Mouse (Mus musculus) activated CD4-positive, CD25-positive, alpha-beta regulatory T cell (primary cell): ENCODE results near the gene Zfp963. TPM values are rescaled to one million over a fixed set of nuclear protein-coding genes. Genes with fewer than 3 reads are reported as not detected.

Experiments used
- polyA plus RNA-seq, 2 experiments: library from polyadenylated mRNA; unstranded; fragments of 100-300 nt; shearing (Covaris generic); gene quantifications; one replicate each; pipeline ENCODE4 v1.2.1; 2017

The Zfp963 gene
- polyA plus RNA-seq: 1 to 10 TPM; 6.7 to 7.0 TPM

GRCm38 (mm10) chr8:69749544-69750454 is at the start of gene Zfp963:
Zfp963 (minus strand) TSS chr8:69749970.

GRCm38 (mm10) chr8:69790773-69791367 is 41.1 kb upstream of the Zfp963 start, which contains the start of the genes Atp13a1 and Zfp866:
Atp13a1 (plus strand) TSS chr8:69791163.
Zfp866 (minus strand) TSS chr8:69791178.

GRCm38 (mm10) chr8:69774503-69775148 is 24.9 kb upstream of the Zfp963 start, which contains the start of gene Gm20422:
Gm20422 (minus strand) TSS chr8:69774886.

GRCm38 (mm10) chr8:69710624-69711023 is 39.1 kb downstream of the Zfp963 start, which contains the start of gene Zfp869:
Zfp869 (minus strand) TSS chr8:69710724.

Other genes starting within 250 kb of the Zfp963 start
- not detected for gene Gm7697, start 227.0 kb downstream of the Zfp963 start, polyA plus RNA-seq
- 10 to 100 TPM; 23.8 to 32.6 TPM for gene Zfp868, start 124.4 kb downstream of the Zfp963 start, polyA plus RNA-seq
- under 1 TPM; 0.05 to 0.76 TPM for gene Zfp964, start 95.5 kb downstream of the Zfp963 start, polyA plus RNA-seq
- 10 to 100 TPM; 43.9 to 46.1 TPM for gene Zfp869, start 39.2 kb downstream of the Zfp963 start, polyA plus RNA-seq
- 1 to 10 TPM in 1 of 2 experiments, not detected in 1; 1.5 TPM for gene Gm20422, start 24.9 kb upstream of the Zfp963 start, polyA plus RNA-seq
- 10 to 100 TPM; 69.0 to 89.0 TPM for gene Atp13a1, start 41.2 kb upstream of the Zfp963 start, polyA plus RNA-seq
- 10 to 100 TPM; 26.1 to 26.9 TPM for gene Zfp866, start 41.2 kb upstream of the Zfp963 start, polyA plus RNA-seq
- gene Gmip, start 58.7 kb upstream of the Zfp963 start, polyA plus RNA-seq: 100 to 1,000 TPM; 107 to 114 TPM
- under 1 TPM; 0.37 to 0.45 TPM for gene Lpar2, start 72.5 kb upstream of the Zfp963 start, polyA plus RNA-seq
- gene Pbx4, start 82.5 kb upstream of the Zfp963 start, polyA plus RNA-seq: 10 to 100 TPM; 10.4 to 18.6 TPM
- under 1 TPM; 0.14 to 0.30 TPM for gene Cilp2, start 137.7 kb upstream of the Zfp963 start, polyA plus RNA-seq
- gene Tssk6, start 152.2 kb upstream of the Zfp963 start, polyA plus RNA-seq: 1 to 10 TPM; 3.7 to 5.4 TPM
- gene Ndufa13, start 152.6 kb upstream of the Zfp963 start, polyA plus RNA-seq: 100 to 1,000 TPM; 207 TPM
- gene Yjefn3, start 152.7 kb upstream of the Zfp963 start, polyA plus RNA-seq: 1 to 10 TPM in 1 of 2 experiments, under 1 TPM in 1; 0.80 to 3.1 TPM
- gene Gatad2a, start 246.4 kb upstream of the Zfp963 start, polyA plus RNA-seq: 100 to 1,000 TPM in 1 of 2 experiments, 10 to 100 TPM in 1; 90.0 to 122 TPM